Comparison of ENCODE assay signal across 8 mouse cellular contexts in genomic region chr5:52618348-52619270, GRCm38 (mm10). TPM values are rescaled to one million over a fixed set of nuclear protein-coding genes. Genes with fewer than 3 reads are reported as not detected.
DNase-seq lines count a peak whose midpoint lies in the region; ATAC-seq lines count a peak whose summit lies in the region.

No protein-coding gene starts in this region.

- intact Hi-C loops in heart, postnatal 10 days (cut with DNase I): no loop called here

- peak overlapping the region; percentile 52 for H3K27ac ChIP-seq in forebrain, embryonic 16.5 days (ENCODE audit: low read length)

- H3K4me1 ChIP-seq in forebrain, embryonic 16.5 days (replicated peaks; ENCODE audit: control insufficient read depth, insufficient read depth, low read length): peaks cover 19% of the 10 kb centered on the region

- H3K4me2 ChIP-seq in forebrain, embryonic 16.5 days (ENCODE audit: low read length): peak overlapping the region; percentile 54

- H3K4me3 ChIP-seq in forebrain, embryonic 16.5 days (replicated peaks; ENCODE audit: low read length): peak overlapping the region; percentile 30

- peak overlapping the region; percentile 6 for H3K9ac ChIP-seq in forebrain, embryonic 16.5 days (replicated peaks; ENCODE audit: low read depth, low read length)

- ATAC-seq in forebrain, embryonic 16.5 days: peak; percentile 93
- ATAC-seq in megakaryocyte progenitor cell, adult 5-6 weeks (replicated peaks; ENCODE audit: poor library complexity): peak; percentile 62
- no peak for ATAC-seq in erythroblast, adult 5-6 weeks (replicated peaks; ENCODE audit: low FRiP score, poor library complexity, severe bottlenecking)

- WGBS in forebrain, embryonic 16.5 days: under 1% methylated on average over 41 of the region's 41 CpGs

- H3K36me3 ChIP-seq in forebrain, embryonic 16.5 days (ENCODE audit: control insufficient read depth, insufficient read depth): no peaks in the 10 kb centered on the region

- no peaks in the 10 kb centered on the region for H3K27me3 ChIP-seq in forebrain, embryonic 16.5 days (replicated peaks; ENCODE audit: control insufficient read depth, insufficient read depth, low read length)

- no peaks in the 10 kb centered on the region for H3K9me3 ChIP-seq in forebrain, embryonic 16.5 days (ENCODE audit: control insufficient read depth, low read length)

- DNase-seq in CD4-positive, CD25-positive, alpha-beta regulatory T cell, adult 2 months (ENCODE audit: low read depth, low spot score): peak; percentile 68
- DNase-seq in cerebellum, adult 11 months: peak; percentile 46
- peak; percentile 73 to 79 for DNase-seq in heart, postnatal 10 days
- peak; percentile 50 to 61 for DNase-seq in layer of hippocampus, postnatal 25 days (ENCODE audit: extremely low spot score in 1 of 2, low spot score in 1 of 2)
- peak; percentile 86 for DNase-seq in skeletal muscle tissue, adult 2 months (ENCODE audit: low read depth, low spot score)

RNA-seq across cellular contexts. Expression of gene Sepsecs, which starts 50.9 kb away (rescaled TPM):
- polyA plus RNA-seq in forebrain, embryonic 16.5 days (2015; fragmentation: Nextera tagmentation; extraction: Ambion mirVana): 8.5 and 9.0 TPM in 2 replicates
- 10 to 100 TPM in 1 of 2 experiments, 1 to 10 TPM in 1; 9.5 to 10.2 TPM for total RNA-seq in heart, postnatal 10 days (2021)
- 10 to 100 TPM in 1 of 2 experiments, 1 to 10 TPM in 1; 8.3 to 10.4 TPM for total RNA-seq in layer of hippocampus, postnatal 25 days (2021)
- total RNA-seq in megakaryocyte progenitor cell, adult 5-6 weeks (2015): 12.7 and 13.2 TPM in 2 replicates
- 15.8 and 16.7 TPM in 2 replicates for total RNA-seq in megakaryocyte progenitor cell, adult 5-6 weeks (2017)
- total RNA-seq in erythroblast, adult 5-6 weeks (2015; ENCODE audit: low replicate concordance): 1.9 and 7.3 TPM in 2 replicates
- total RNA-seq in erythroblast, adult 5-6 weeks (2017; ENCODE audit: low replicate concordance): 7.2 and 11.5 TPM in 2 replicates

RNA-seq across cellular contexts. Expression of gene Lgi2, which starts 52.3 kb away (rescaled TPM):
- polyA plus RNA-seq in forebrain, embryonic 16.5 days (2015; fragmentation: Nextera tagmentation; extraction: Ambion mirVana): 2.0 and 2.7 TPM in 2 replicates
- 1 to 10 TPM; 1.3 to 1.4 TPM for total RNA-seq in heart, postnatal 10 days (2021)
- total RNA-seq in layer of hippocampus, postnatal 25 days (2021): 10 to 100 TPM; 23.7 to 24.9 TPM
- total RNA-seq in megakaryocyte progenitor cell, adult 5-6 weeks (2015): not detected in 2 replicates
- total RNA-seq in megakaryocyte progenitor cell, adult 5-6 weeks (2017): 0.04 TPM in 1 of 2 replicates, not detected in the other
- total RNA-seq in erythroblast, adult 5-6 weeks (2015; ENCODE audit: low replicate concordance): not detected in 2 replicates
- total RNA-seq in erythroblast, adult 5-6 weeks (2017; ENCODE audit: low replicate concordance): not detected in 2 replicates

Comparison
In these comparisons a context has a peak if more than half of its experiments do, and no peak if none do; other contexts are left out.
1. RNA of gene Lgi2, which starts 52.3 kb away (total RNA-seq): 23.7 to 24.9 TPM in layer of hippocampus, postnatal 25 days; 1.3 to 1.4 TPM in heart, postnatal 10 days, 0.04 TPM in megakaryocyte progenitor cell, adult 5-6 weeks and not detected in erythroblast, adult 5-6 weeks; every median in the first group is over 10 times any median in the second.
2. Peak in every context shown above with its lines, with median percentiles within 50 percentile points of each other: DNase-seq.